Mouse (Mus musculus) MEL (cell line): ENCODE measurements at regions not wholly inside any gene's neighbourhood (a gene's known extent, or its start where the extent isn't known, plus 50 kb on each side); places are given as distances from the start of the nearest gene placed in this dataset.

Experiments used
- DNase-seq: peaks from one replicate; pipeline ENCODE4 v3.0.0; 2011; ENCODE audit warnings: low read depth, low spot score
- H3K27ac ChIP-seq: 2 replicates; pipeline ENCODE4 v1.5.1; 2012; ENCODE audit warnings: low read depth, mild to moderate bottlenecking, control low read depth, low read length, moderate library complexity; ENCODE audit not compliant: control insufficient read depth
- H3K27me3 ChIP-seq, 2 experiments: fragments of 150-350 bp in 1 of 2; sonication (generic) in 1 of 2; 2 replicates each; pipeline ENCODE4 v1.6.1; 2012; ENCODE audit warnings: low read length in 2 of 2, mild to moderate bottlenecking in 2 of 2, improper control_type of control experiment in 1 of 2, moderate library complexity in 1 of 2; ENCODE audit not compliant: insufficient read depth in 2 of 2, control insufficient read depth in 1 of 2
- H3K36me3 ChIP-seq, 2 experiments: 2 replicates each; pipeline ENCODE4 v1.6.1; 2012 to 2014; ENCODE audit warnings: low read length in 2 of 2, improper control_type of control experiment in 1 of 2, inconsistent platforms in 1 of 2, mild to moderate bottlenecking in 1 of 2; ENCODE audit not compliant: insufficient read depth in 2 of 2, control insufficient read depth in 1 of 2
- H3K4me1 ChIP-seq, 2 experiments: fragments of 150-350 bp in 1 of 2; sonication (generic) in 1 of 2; 2 replicates each; pipeline ENCODE4 v1.6.1; 2012; ENCODE audit warnings: low read length in 2 of 2, improper control_type of control experiment in 1 of 2, mild to moderate bottlenecking in 1 of 2; ENCODE audit not compliant: insufficient read depth in 2 of 2, control insufficient read depth in 1 of 2
- H3K4me3 ChIP-seq, 2 experiments: fragments of 150-350 bp in 1 of 2; sonication (generic) in 1 of 2; 2 replicates each; pipeline ENCODE4 v1.5.1; 2012; ENCODE audit warnings: low read depth in 2 of 2, low read length in 2 of 2, mild to moderate bottlenecking in 2 of 2, moderate library complexity in 2 of 2, control low read depth in 1 of 2, improper control_type of control experiment in 1 of 2; ENCODE audit not compliant: control insufficient read depth in 1 of 2, insufficient read depth in 1 of 2
- H3K79me2 ChIP-seq: 2 replicates; pipeline ENCODE4 v1.6.1; 2012; ENCODE audit warnings: mild to moderate bottlenecking, low read length, moderate library complexity; ENCODE audit not compliant: control insufficient read depth, poor library complexity, insufficient read depth
- H3K9ac ChIP-seq: 2 replicates; pipeline ENCODE4 v1.6.1; 2012; ENCODE audit warnings: low read depth, mild to moderate bottlenecking, control low read depth, low read length, moderate library complexity; ENCODE audit not compliant: control insufficient read depth, poor library complexity, severe bottlenecking
- H3K9me3 ChIP-seq: fragments of 150-350 bp; sonication (generic); replicated peaks from 2 replicates; pipeline ENCODE4 v1.6.1; 2012; ENCODE audit warnings: mild to moderate bottlenecking, low read length, improper control_type of control experiment, moderate library complexity; ENCODE audit not compliant: insufficient read depth
- BHLHE40 ChIP-seq: IDR thresholded peaks from 2 replicates; pipeline ENCODE4 v1.6.1; 2012; ENCODE audit warnings: low read depth, mild to moderate bottlenecking, inconsistent platforms, low read length, improper control_type of control experiment, borderline replicate concordance
- CHD2 ChIP-seq: IDR thresholded peaks from 2 replicates; pipeline ENCODE4 v1.6.1; 2011; ENCODE audit warnings: low read length, improper control_type of control experiment
- E2F4 ChIP-seq: IDR thresholded peaks from 2 replicates; pipeline ENCODE4 v1.6.1; 2011; ENCODE audit warnings: low read depth, low read length, improper control_type of control experiment, borderline replicate concordance
- EP300 ChIP-seq, 2 experiments: IDR thresholded peaks; 2 replicates each; pipeline ENCODE4 v1.6.1; 2011; ENCODE audit warnings: improper control_type of control experiment in 2 of 2, low read length in 2 of 2, low read depth in 1 of 2, mild to moderate bottlenecking in 1 of 2
- ETS1 ChIP-seq: IDR thresholded peaks from 2 replicates; pipeline ENCODE4 v1.6.1; 2012; ENCODE audit warnings: low read depth, mild to moderate bottlenecking, inconsistent platforms, low read length, improper control_type of control experiment, moderate library complexity
- GATA1 ChIP-seq: IDR thresholded peaks from 2 replicates; pipeline ENCODE4 v1.6.1; 2011; ENCODE audit warnings: low read depth, low read length, improper control_type of control experiment
- KAT2A ChIP-seq: conservative IDR thresholded peaks from 2 replicates; pipeline ENCODE4 v1.6.1; 2012; ENCODE audit warnings: low read depth, low read length, improper control_type of control experiment, inconsistent platforms
- MAFK ChIP-seq: IDR thresholded peaks from 2 replicates; pipeline ENCODE4 v1.6.1; 2011; ENCODE audit warnings: low read depth, mild to moderate bottlenecking, low read length, improper control_type of control experiment, borderline replicate concordance
- MAX ChIP-seq: IDR thresholded peaks from 2 replicates; pipeline ENCODE4 v1.6.1; 2011; ENCODE audit warnings: low read length, improper control_type of control experiment
- MAZ ChIP-seq: IDR thresholded peaks from 2 replicates; pipeline ENCODE4 v1.6.1; 2012; ENCODE audit warnings: low read depth, mild to moderate bottlenecking, inconsistent platforms, low read length, improper control_type of control experiment
- MEF2A ChIP-seq: IDR thresholded peaks from 2 replicates; pipeline ENCODE4 v1.6.1; 2014; ENCODE audit warnings: low read depth, mild to moderate bottlenecking, inconsistent platforms, low read length, improper control_type of control experiment; ENCODE audit not compliant: poor library complexity, insufficient replicate concordance, severe bottlenecking; ENCODE audit errors: extremely low read depth
- MXI1 ChIP-seq: IDR thresholded peaks from 2 replicates; pipeline ENCODE4 v1.6.1; 2011; ENCODE audit warnings: mild to moderate bottlenecking, low read depth, low read length, improper control_type of control experiment
- MYC ChIP-seq: IDR thresholded peaks from 2 replicates; pipeline ENCODE4 v1.6.1; 2011; ENCODE audit warnings: low read depth, mild to moderate bottlenecking, low read length, improper control_type of control experiment, moderate library complexity
- NRF1 ChIP-seq: IDR thresholded peaks from 2 replicates; pipeline ENCODE4 v1.6.1; 2014; ENCODE audit warnings: low read depth, mild to moderate bottlenecking, inconsistent platforms, low read length, improper control_type of control experiment, moderate library complexity; ENCODE audit not compliant: poor library complexity, insufficient read depth, severe bottlenecking
- SIN3A ChIP-seq: IDR thresholded peaks from 2 replicates; pipeline ENCODE4 v1.6.1; 2012; ENCODE audit warnings: low read length, improper control_type of control experiment, inconsistent platforms
- SMC3 ChIP-seq: IDR thresholded peaks from 2 replicates; pipeline ENCODE4 v1.6.1; 2011; ENCODE audit warnings: low read depth, low read length, improper control_type of control experiment
- TAL1 ChIP-seq: IDR thresholded peaks from 2 replicates; pipeline ENCODE4 v1.6.1; 2012; ENCODE audit warnings: mild to moderate bottlenecking, inconsistent platforms, low read length, moderate library complexity, mixed read lengths
- USF1 ChIP-seq: IDR thresholded peaks from 2 replicates; pipeline ENCODE4 v1.6.1; 2014; ENCODE audit warnings: low read depth, mild to moderate bottlenecking, inconsistent platforms, low read length, improper control_type of control experiment, moderate library complexity
- USF2 ChIP-seq, 2 experiments: IDR thresholded peaks; 2 replicates each; pipeline ENCODE4 v1.6.1; 2011 to 2012; ENCODE audit warnings: improper control_type of control experiment in 2 of 2, low read length in 2 of 2, borderline replicate concordance in 1 of 2, inconsistent platforms in 1 of 2, low read depth in 1 of 2, mild to moderate bottlenecking in 1 of 2; ENCODE audit not compliant: insufficient read depth in 1 of 2
- ZKSCAN1 ChIP-seq: IDR thresholded peaks from 2 replicates; pipeline ENCODE4 v1.6.1; 2012; ENCODE audit warnings: low read depth, mild to moderate bottlenecking, inconsistent platforms, low read length, improper control_type of control experiment, moderate library complexity
- ZMIZ1 ChIP-seq: IDR thresholded peaks from 2 replicates; pipeline ENCODE4 v1.6.1; 2012; ENCODE audit warnings: low read depth, mild to moderate bottlenecking, inconsistent platforms, low read length, improper control_type of control experiment, moderate library complexity

GRCm38 (mm10) chr12:70648812-70649188 lies 176.5 kb upstream of the Frmd6 start:
- Histone ChIP-seq H3K27me3 (no peaks in the 10 kb centered on the region; a peak in 1 of 4 replicates), H3K9me3 (no peaks in the 10 kb centered on the region), H3K36me3 (no peaks in the 10 kb centered on the region), H3K9ac (no peak overlapping the region), H3K4me3 (no peak overlapping the region), H3K4me1 (peaks cover 0 to 3% of the 10 kb centered on the region in 2 experiments; a peak in 1 of 4 replicates), H3K79me2 (no peaks in the 10 kb centered on the region), H3K27ac (no peak overlapping the region)
- DNase-seq: no peak
- no peak for TF ChIP-seq USF2 (IDR thresholded peaks at IDR 0.05; ENCODE audit: borderline replicate concordance in 1 of 2, insufficient read depth in 1 of 2, low read depth in 1 of 2, low read length in 2 of 2)

GRCm38 (mm10) chr12:70649691-70650090 lies 175.6 kb upstream of the Frmd6 start:
- H3K79me2 ChIP-seq: no peaks in the 10 kb centered on the region
- TF ChIP-seq SMC3: no peak
- 0 out of 2 replicates have a peak, but pooled peaks have one; percentile 2 for TF ChIP-seq GATA1
- no peak for TF ChIP-seq KAT2A
- no peak for TF ChIP-seq SIN3A
- TF ChIP-seq BHLHE40: no peak
- H3K9me3 ChIP-seq: no peaks in the 10 kb centered on the region
- no peak overlapping the region for H3K9ac ChIP-seq
- H3K4me3 ChIP-seq: no peak overlapping the region
- H3K27ac ChIP-seq: no peak overlapping the region
- H3K4me1 ChIP-seq: peaks cover 0 to 3% of the 10 kb centered on the region in 2 experiments; a peak in 1 of 4 replicates
- DNase-seq: peak; percentile 14
- H3K27me3 ChIP-seq: no peaks in the 10 kb centered on the region; a peak in 2 of 4 replicates
- H3K36me3 ChIP-seq: no peaks in the 10 kb centered on the region

- H3K9ac ChIP-seq: no peak overlapping the region
- H3K4me3 ChIP-seq: no peak overlapping the region
- H3K36me3 ChIP-seq: no peaks in the 10 kb centered on the region
- H3K27me3 ChIP-seq: no peaks in the 10 kb centered on the region; a peak in 2 of 4 replicates
- no peaks in the 10 kb centered on the region for H3K79me2 ChIP-seq
- H3K4me1 ChIP-seq: peaks cover 0 to 3% of the 10 kb centered on the region in 2 experiments; a peak in 1 of 4 replicates
- no peak for TF ChIP-seq ZKSCAN1
- no peak for TF ChIP-seq USF1
- TF ChIP-seq MXI1: no peak
- TF ChIP-seq MAZ: no peak
- TF ChIP-seq MAX: no peak
- TF ChIP-seq KAT2A: no peak
- no peak for TF ChIP-seq MYC
- no peak for TF ChIP-seq EP300 (IDR thresholded peaks at IDR 0.05; ENCODE audit: low read depth in 1 of 2, low read length in 2 of 2)
- TF ChIP-seq TAL1: no peak
- no peak for TF ChIP-seq BHLHE40
- TF ChIP-seq ETS1: no peak
- TF ChIP-seq ZMIZ1: no peak
- no peak for TF ChIP-seq NRF1
- TF ChIP-seq CHD2: no peak
- no peak for TF ChIP-seq MAFK
- no peak for TF ChIP-seq MEF2A
- no peak for TF ChIP-seq E2F4
- no peak overlapping the region for H3K27ac ChIP-seq
- no peaks in the 10 kb centered on the region for H3K9me3 ChIP-seq
- DNase-seq: no peak
These were observed 174.8 kb upstream of the Frmd6 start for GRCm38 (mm10) chr12:70650470-70650869.
